ENCODE assay signal across 11 mouse cellular contexts in the genomic region with DNA sequence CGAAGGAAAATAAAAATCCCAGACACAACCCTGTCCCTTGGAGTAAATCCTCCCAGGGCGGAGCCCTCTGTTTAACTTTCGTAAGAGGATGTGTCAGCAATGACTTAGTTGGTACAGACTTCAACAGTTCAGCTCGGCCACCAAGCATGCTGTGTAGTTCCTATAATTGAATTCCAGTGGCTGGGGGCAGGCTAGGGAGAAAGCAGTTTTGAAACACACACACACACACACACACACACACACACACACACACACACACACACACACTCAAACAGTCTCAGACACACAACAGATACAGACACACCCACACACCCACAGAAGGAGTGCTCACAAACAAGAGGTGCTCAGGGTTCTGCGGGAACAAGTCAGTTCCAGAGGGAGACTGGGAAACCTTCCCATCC. TPM values are rescaled to one million over a fixed set of nuclear protein-coding genes. Genes with fewer than 3 reads are reported as not detected.
A peak's percentile ranks its signal among the peaks of the same experiment; 100 is the strongest.
DNase-seq lines count a peak whose midpoint lies in the region; ATAC-seq and TF ChIP-seq lines count a peak whose summit lies in the region.
"Had no signal": no experiment of that assay in that cellular context is flagged by ENCODE, and none has a peak within 500 bp of the region (broad histone marks: within the 10 kb centered on the region; RNA-seq: fewer than 3 reads in every experiment).

No protein-coding gene starts in this region.

- DNase-seq in kidney, adult 18-20 months: no peak
- DNase-seq in lung, adult 18-20 months: peak; percentile 62 to 74
- DNase-seq in left cerebral cortex, adult 11 months (ENCODE audit: low spot score): no peak
- DNase-seq in embryo, embryonic 10 days (ENCODE audit: low spot score): no peak
- DNase-seq: cerebellum, adult 2 months had no signal

- no peak overlapping the region for H3K4me3 ChIP-seq in kidney, embryonic 16.5 days (ENCODE audit: low read length)
- H3K4me3 ChIP-seq in embryonic fibroblast, embryonic 13.5 days (ENCODE audit: insufficient read depth, low read length): no peak overlapping the region
- no peak overlapping the region for H3K4me3 ChIP-seq in small intestine, adult 2 months (ENCODE audit: low read depth, low read length)
- H3K4me3 ChIP-seq in kidney, embryonic 15.5 days (replicated peaks): no peak overlapping the region
- H3K4me3 ChIP-seq: hindbrain, embryonic 15.5 days; neural tube, embryonic 13.5 days had no signal

- H3K4me1 ChIP-seq in kidney, embryonic 16.5 days (ENCODE audit: insufficient read depth, low read length): peaks cover 4% of the 10 kb centered on the region; the same call in 1 of the 2 replicates
- peaks cover 6% of the 10 kb centered on the region for H3K4me1 ChIP-seq in embryonic fibroblast, embryonic 13.5 days (ENCODE audit: control insufficient read depth, insufficient read depth, low read length)
- peaks cover 25% of the 10 kb centered on the region for H3K4me1 ChIP-seq in small intestine, adult 2 months (ENCODE audit: control insufficient read depth, insufficient read depth, insufficient read length, low read length)
- peaks cover 6% of the 10 kb centered on the region for H3K4me1 ChIP-seq in kidney, embryonic 15.5 days

- no peaks in the 10 kb centered on the region for H3K36me3 ChIP-seq in kidney, embryonic 16.5 days (ENCODE audit: insufficient read depth, low read length)
- no peaks in the 10 kb centered on the region for H3K36me3 ChIP-seq in small intestine, adult 2 months (ENCODE audit: control insufficient read depth, insufficient read depth, low read length)
- H3K36me3 ChIP-seq in kidney, embryonic 15.5 days: no peaks in the 10 kb centered on the region

- ATAC-seq in kidney, embryonic 16.5 days (ENCODE audit: low FRiP score, low TSS enrichment): no peak
- ATAC-seq in kidney, embryonic 15.5 days (replicated peaks; ENCODE audit: low FRiP score): no peak

- no peak for TF ChIP-seq CTCF in embryonic fibroblast, embryonic 13.5 days (IDR thresholded peaks at IDR 0.05; ENCODE audit: borderline replicate concordance, insufficient read depth, low read length)
- TF ChIP-seq CTCF in small intestine, adult 2 months (IDR thresholded peaks at IDR 0.05; ENCODE audit: extremely low read depth, insufficient read length, insufficient replicate concordance, low read depth, low read length): no peak

- WGBS in kidney, embryonic 16.5 days: 62% methylated on average over 5 of the region's 5 CpGs
- 23% methylated on average over 5 of the region's 5 CpGs for WGBS in small intestine, adult 2 months
- 56% methylated on average over 5 of the region's 5 CpGs for WGBS in kidney, embryonic 15.5 days

- H3K4me2 ChIP-seq in kidney, embryonic 16.5 days (replicated peaks; ENCODE audit: low read depth, low read length): no peak overlapping the region
- no peak overlapping the region for H3K4me2 ChIP-seq in kidney, embryonic 15.5 days
- H3K4me2 ChIP-seq: hindbrain, embryonic 15.5 days; neural tube, embryonic 13.5 days had no signal

- no peaks in the 10 kb centered on the region for H3K9me3 ChIP-seq in kidney, embryonic 16.5 days (ENCODE audit: low read length)
- H3K9me3 ChIP-seq in kidney, embryonic 15.5 days (replicated peaks): no peaks in the 10 kb centered on the region
- H3K9me3 ChIP-seq: hindbrain, embryonic 15.5 days; neural tube, embryonic 13.5 days had no signal

- H3K27me3 ChIP-seq in kidney, embryonic 16.5 days (ENCODE audit: insufficient read depth, low read length): no peaks in the 10 kb centered on the region
- H3K27me3 ChIP-seq in small intestine, adult 2 months (ENCODE audit: control insufficient read depth, insufficient read depth, low read length): no peaks in the 10 kb centered on the region
- H3K27me3 ChIP-seq in kidney, embryonic 15.5 days: no peaks in the 10 kb centered on the region
- H3K27me3 ChIP-seq: hindbrain, embryonic 15.5 days; neural tube, embryonic 13.5 days had no signal

- no peak for TF ChIP-seq POLR2A in embryonic fibroblast, embryonic 13.5 days (IDR thresholded peaks at IDR 0.05; ENCODE audit: low read depth, low read length)
- no peak for TF ChIP-seq POLR2A in small intestine, adult 2 months (IDR thresholded peaks at IDR 0.05; ENCODE audit: low read depth, low read length)

- peak overlapping the region; percentile 46; the same call in 1 of the 2 replicates for H3K27ac ChIP-seq in kidney, embryonic 16.5 days (ENCODE audit: low read length)
- H3K27ac ChIP-seq in embryonic fibroblast, embryonic 13.5 days (ENCODE audit: insufficient read depth, low read length): peak overlapping the region; percentile 96
- peak overlapping the region; percentile 54 for H3K27ac ChIP-seq in small intestine, adult 2 months (ENCODE audit: insufficient read depth, low read depth, low read length)
- no peak overlapping the region for H3K27ac ChIP-seq in kidney, embryonic 15.5 days

- H3K9ac ChIP-seq in kidney, embryonic 16.5 days (replicated peaks; ENCODE audit: low read length): no peak overlapping the region
- H3K9ac ChIP-seq in kidney, embryonic 15.5 days: no peak overlapping the region
- H3K9ac ChIP-seq: hindbrain, embryonic 15.5 days; neural tube, embryonic 13.5 days had no signal

RNA-seq across cellular contexts. Expression of a gene that starts 5.0 kb away (rescaled TPM):
- polyA plus RNA-seq in kidney, embryonic 16.5 days (2015; fragmentation: Nextera tagmentation; extraction: Ambion mirVana): 142 and 146 TPM in 2 replicates
- polyA plus RNA-seq in embryonic fibroblast, embryonic 13.5 days (2011; ENCODE audit: insufficient read length, low read depth, missing spikeins): 112 and 179 TPM in 2 replicates
- polyA plus RNA-seq in small intestine, adult 2 months (2012; rRNA removed): 183 and 292 TPM in 2 replicates
- polyA plus RNA-seq in kidney, embryonic 15.5 days (2015; fragmentation: Nextera tagmentation; extraction: Ambion mirVana): 124 and 129 TPM in 2 replicates

RNA-seq across cellular contexts. Expression of a gene that starts 34.2 kb away (rescaled TPM):
- polyA plus RNA-seq in kidney, embryonic 16.5 days (2015; fragmentation: Nextera tagmentation; extraction: Ambion mirVana): 34.0 and 36.3 TPM in 2 replicates
- polyA plus RNA-seq in embryonic fibroblast, embryonic 13.5 days (2011; ENCODE audit: insufficient read length, low read depth, missing spikeins): 7.3 and 8.9 TPM in 2 replicates
- 0.77 and 1.9 TPM in 2 replicates for polyA plus RNA-seq in small intestine, adult 2 months (2012; rRNA removed)
- 36.0 and 40.6 TPM in 2 replicates for polyA plus RNA-seq in kidney, embryonic 15.5 days (2015; fragmentation: Nextera tagmentation; extraction: Ambion mirVana)

RNA-seq across cellular contexts. Expression of a gene that starts 45.0 kb away (rescaled TPM):
- polyA plus RNA-seq in kidney, embryonic 16.5 days (2015; fragmentation: Nextera tagmentation; extraction: Ambion mirVana): 0.27 and 0.41 TPM in 2 replicates
- polyA plus RNA-seq in embryonic fibroblast, embryonic 13.5 days (2011; ENCODE audit: insufficient read length, low read depth, missing spikeins): not detected in 2 replicates
- not detected in 2 replicates for polyA plus RNA-seq in small intestine, adult 2 months (2012; rRNA removed)
- polyA plus RNA-seq in kidney, embryonic 15.5 days (2015; fragmentation: Nextera tagmentation; extraction: Ambion mirVana): 0.32 TPM in 1 of 2 replicates, not detected in the other
- polyA plus RNA-seq: neural tube, embryonic 13.5 days had no signal

Comparison
In these comparisons a context has a peak if more than half of its experiments do, and no peak if none do; other contexts are left out.
1. DNase-seq: peak in lung, adult 18-20 months (2 of 2); none in kidney, adult 18-20 months (single experiment), left cerebral cortex, adult 11 months (single experiment) and embryo, embryonic 10 days (single experiment).